Mouse (Mus musculus) forebrain, embryonic 10.5 days (tissue): ENCODE results near the gene 4930402F06Rik. TPM values are rescaled to one million over a fixed set of nuclear protein-coding genes. Genes with fewer than 3 reads are reported as not detected.

ENCODE experiments used
- DNase-seq: peaks from one replicate; pipeline ENCODE4 v3.0.0-alpha.2; 2017; ENCODE audit warnings: low spot score; ENCODE audit errors: extremely low spot score
- H3K27ac ChIP-seq: fragments of 300-500 bp; sonication (generic); 2 replicates; pipeline ENCODE4 v1.5.1; 2016; ENCODE audit warnings: mild to moderate bottlenecking
- H3K27me3 ChIP-seq: fragments of 300-500 bp; sonication (generic); 2 replicates; pipeline ENCODE4 v1.6.1; 2016; ENCODE audit warnings: mild to moderate bottlenecking; ENCODE audit not compliant: poor library complexity, severe bottlenecking
- H3K36me3 ChIP-seq: fragments of 300-500 bp; sonication (generic); replicated peaks from 2 replicates; pipeline ENCODE4 v1.6.1; 2016; ENCODE audit warnings: mild to moderate bottlenecking, moderate library complexity
- H3K4me1 ChIP-seq: fragments of 300-500 bp; sonication (generic); 2 replicates; pipeline ENCODE4 v1.6.1; 2016
- H3K4me3 ChIP-seq: fragments of 300-500 bp; sonication (generic); 2 replicates; pipeline ENCODE4 v1.5.1; 2016; ENCODE audit warnings: mild to moderate bottlenecking, moderate library complexity
- H3K9me3 ChIP-seq: fragments of 300-500 bp; sonication (generic); 2 replicates; pipeline ENCODE4 v1.6.1; 2016; ENCODE audit warnings: mild to moderate bottlenecking, moderate library complexity
- WGBS: fragments of 180-500 bp; shearing (Covaris S2); methylation state at CpG from one replicate; pipeline ENCODE4 v1.1.7; 2016; 5-methylcytosine and 5-hydroxymethylcytosine counted together
- polyA plus RNA-seq: library from polyadenylated mRNA; unstranded; fragments of >200 nt; fragmentation: Nextera tagmentation; extraction: Ambion mirVana; gene quantifications from 2 replicates; pipeline ENCODE4 v1.2.1, GENCODE M21; 2016

Gene 4930402F06Rik
- polyA plus RNA-seq, 1 experiment from 2014 or later, result not detected

- WGBS, result 76% methylated on average over 7 of the region's 7 CpGs
- Histone ChIP-seq H3K4me1 (peaks cover 38% of the 10 kb centered on the region), H3K4me3 (0 out of 2 replicates have a peak overlapping the region, but pooled peaks have one; percentile 0), H3K27me3 (no peaks in the 10 kb centered on the region), H3K9me3 (no peaks in the 10 kb centered on the region), H3K27ac (peak overlapping the region; percentile 31; the same call in 1 of the 2 replicates), H3K36me3 (no peaks in the 10 kb centered on the region)
- no peak for DNase-seq
Observed at GRCm38 (mm10) chr2:35432011-35432410, 35.0 kb upstream of the 4930402F06Rik start.

- H3K4me1 ChIP-seq, result peaks cover 38% of the 10 kb centered on the region
- DNase-seq, result no peak
- H3K36me3 ChIP-seq, result no peaks in the 10 kb centered on the region
- H3K27ac ChIP-seq, result no peak overlapping the region
- H3K4me3 ChIP-seq, result no peak overlapping the region
- no peaks in the 10 kb centered on the region for H3K9me3 ChIP-seq
- 87% methylated on average over 8 of the region's 8 CpGs for WGBS
- H3K27me3 ChIP-seq, result no peaks in the 10 kb centered on the region
Observed at GRCm38 (mm10) chr2:35430806-35431205, 33.8 kb upstream of the 4930402F06Rik start.

- DNase-seq, result no peak
- Histone ChIP-seq H3K27ac (no peak overlapping the region), H3K27me3 (no peaks in the 10 kb centered on the region), H3K4me3 (no peak overlapping the region), H3K36me3 (no peaks in the 10 kb centered on the region), H3K9me3 (no peaks in the 10 kb centered on the region), H3K4me1 (peaks cover 38% of the 10 kb centered on the region)
- WGBS, result 81% methylated on average over 4 of the region's 4 CpGs
Observed at GRCm38 (mm10) chr2:35428615-35429300, 31.8 kb upstream of the 4930402F06Rik start.

GRCm38 (mm10) chr2:35427559-35427958, 30.6 kb upstream of the 4930402F06Rik start:
- 60% methylated on average over 2 of the region's 2 CpGs for WGBS
- H3K27ac ChIP-seq, result no peak overlapping the region
- no peak overlapping the region for H3K4me3 ChIP-seq
- H3K9me3 ChIP-seq, result no peaks in the 10 kb centered on the region
- H3K36me3 ChIP-seq, result no peaks in the 10 kb centered on the region
- DNase-seq, result no peak
- peaks cover 26% of the 10 kb centered on the region for H3K4me1 ChIP-seq
- no peaks in the 10 kb centered on the region for H3K27me3 ChIP-seq

GRCm38 (mm10) chr2:35423711-35424339, 26.9 kb upstream of the 4930402F06Rik start:
- no peak for DNase-seq
- Histone ChIP-seq H3K27ac (no peak overlapping the region), H3K9me3 (peaks cover 8% of the 10 kb centered on the region), H3K27me3 (no peaks in the 10 kb centered on the region), H3K36me3 (peaks cover 8% of the 10 kb centered on the region), H3K4me3 (no peak overlapping the region), H3K4me1 (peaks cover 11% of the 10 kb centered on the region; the same call in 1 of the 2 replicates)
- WGBS, result 93% methylated on average over 1 of the region's 1 CpGs

- peaks cover 8% of the 10 kb centered on the region for H3K9me3 ChIP-seq
- 95% methylated on average over 3 of the region's 3 CpGs for WGBS
- H3K4me3 ChIP-seq, result no peak overlapping the region
- no peaks in the 10 kb centered on the region for H3K27me3 ChIP-seq
- H3K27ac ChIP-seq, result no peak overlapping the region
- DNase-seq, result no peak
- H3K4me1 ChIP-seq, result 0 out of 2 replicates have a peak, but pooled peaks cover 4% of the 10 kb centered on the region
- H3K36me3 ChIP-seq, result peaks cover 8% of the 10 kb centered on the region
Observed at GRCm38 (mm10) chr2:35422384-35422783, 25.4 kb upstream of the 4930402F06Rik start.

GRCm38 (mm10) chr2:35420681-35421080, 23.7 kb upstream of the 4930402F06Rik start:
- H3K4me1 ChIP-seq, result 0 out of 2 replicates have a peak, but pooled peaks cover 4% of the 10 kb centered on the region
- no peak for DNase-seq
- H3K36me3 ChIP-seq, result peaks cover 8% of the 10 kb centered on the region
- H3K4me3 ChIP-seq, result no peak overlapping the region
- peaks cover 8% of the 10 kb centered on the region for H3K9me3 ChIP-seq
- WGBS, result 82% methylated on average over 1 of the region's 1 CpGs
- no peaks in the 10 kb centered on the region for H3K27me3 ChIP-seq
- no peak overlapping the region for H3K27ac ChIP-seq

GRCm38 (mm10) chr2:35419671-35420070, 22.7 kb upstream of the 4930402F06Rik start:
- Histone ChIP-seq H3K36me3 (peaks cover 8% of the 10 kb centered on the region), H3K9me3 (peaks cover 8% of the 10 kb centered on the region), H3K4me3 (no peak overlapping the region), H3K4me1 (0 out of 2 replicates have a peak, but pooled peaks cover 4% of the 10 kb centered on the region), H3K27ac (no peak overlapping the region), H3K27me3 (no peaks in the 10 kb centered on the region)
- WGBS, result 88% methylated on average over 2 of the region's 2 CpGs
- no peak for DNase-seq

- DNase-seq, result no peak
- no peaks in the 10 kb centered on the region for H3K4me1 ChIP-seq
- 91% methylated on average over 4 of the region's 4 CpGs for WGBS
Observed at GRCm38 (mm10) chr2:35419243-35419642, 22.3 kb upstream of the 4930402F06Rik start.

GRCm38 (mm10) chr2:35417231-35417630, 20.3 kb upstream of the 4930402F06Rik start:
- DNase-seq, result no peak
- H3K4me3 ChIP-seq, result no peak overlapping the region
- H3K27me3 ChIP-seq, result no peaks in the 10 kb centered on the region
- H3K4me1 ChIP-seq, result no peaks in the 10 kb centered on the region
- H3K36me3 ChIP-seq, result peaks cover 8% of the 10 kb centered on the region
- 91% methylated on average over 1 of the region's 1 CpGs for WGBS
- H3K27ac ChIP-seq, result no peak overlapping the region
- H3K9me3 ChIP-seq, result peaks cover 8% of the 10 kb centered on the region

More at GRCm38 (mm10) chr2:35419243-35419642, 22.3 kb upstream of the 4930402F06Rik start:
- Histone ChIP-seq H3K4me3 (no peak overlapping the region), H3K36me3 (peaks cover 8% of the 10 kb centered on the region), H3K27ac (no peak overlapping the region), H3K9me3 (peaks cover 8% of the 10 kb centered on the region), H3K27me3 (no peaks in the 10 kb centered on the region)

- Histone ChIP-seq H3K9me3 (peaks cover 8% of the 10 kb centered on the region), H3K27me3 (no peaks in the 10 kb centered on the region), H3K4me1 (no peaks in the 10 kb centered on the region), H3K27ac (no peak overlapping the region), H3K36me3 (peaks cover 8% of the 10 kb centered on the region), H3K4me3 (no peak overlapping the region)
- DNase-seq, result no peak
- 86% methylated on average over 6 of the region's 6 CpGs for WGBS
Observed at GRCm38 (mm10) chr2:35416473-35416872, 19.5 kb upstream of the 4930402F06Rik start.

GRCm38 (mm10) chr2:35412810-35413209, 15.8 kb upstream of the 4930402F06Rik start:
- H3K36me3 ChIP-seq, result no peaks in the 10 kb centered on the region
- DNase-seq, result no peak
- no peak overlapping the region for H3K27ac ChIP-seq
- no peaks in the 10 kb centered on the region for H3K9me3 ChIP-seq
- 96% methylated on average over 3 of the region's 3 CpGs for WGBS
- H3K4me3 ChIP-seq, result no peak overlapping the region
- H3K4me1 ChIP-seq, result no peaks in the 10 kb centered on the region
- no peaks in the 10 kb centered on the region for H3K27me3 ChIP-seq

GRCm38 (mm10) chr2:35412246-35412645, 15.3 kb upstream of the 4930402F06Rik start:
- no peaks in the 10 kb centered on the region for H3K27me3 ChIP-seq
- H3K9me3 ChIP-seq, result no peaks in the 10 kb centered on the region
- H3K36me3 ChIP-seq, result no peaks in the 10 kb centered on the region
- H3K4me1 ChIP-seq, result no peaks in the 10 kb centered on the region
- H3K4me3 ChIP-seq, result no peak overlapping the region
- WGBS, result 85% methylated on average over 2 of the region's 2 CpGs
- no peak for DNase-seq
- no peak overlapping the region for H3K27ac ChIP-seq
